7 mouse cellular contexts compared by ENCODE assay signal in the genomic region with DNA sequence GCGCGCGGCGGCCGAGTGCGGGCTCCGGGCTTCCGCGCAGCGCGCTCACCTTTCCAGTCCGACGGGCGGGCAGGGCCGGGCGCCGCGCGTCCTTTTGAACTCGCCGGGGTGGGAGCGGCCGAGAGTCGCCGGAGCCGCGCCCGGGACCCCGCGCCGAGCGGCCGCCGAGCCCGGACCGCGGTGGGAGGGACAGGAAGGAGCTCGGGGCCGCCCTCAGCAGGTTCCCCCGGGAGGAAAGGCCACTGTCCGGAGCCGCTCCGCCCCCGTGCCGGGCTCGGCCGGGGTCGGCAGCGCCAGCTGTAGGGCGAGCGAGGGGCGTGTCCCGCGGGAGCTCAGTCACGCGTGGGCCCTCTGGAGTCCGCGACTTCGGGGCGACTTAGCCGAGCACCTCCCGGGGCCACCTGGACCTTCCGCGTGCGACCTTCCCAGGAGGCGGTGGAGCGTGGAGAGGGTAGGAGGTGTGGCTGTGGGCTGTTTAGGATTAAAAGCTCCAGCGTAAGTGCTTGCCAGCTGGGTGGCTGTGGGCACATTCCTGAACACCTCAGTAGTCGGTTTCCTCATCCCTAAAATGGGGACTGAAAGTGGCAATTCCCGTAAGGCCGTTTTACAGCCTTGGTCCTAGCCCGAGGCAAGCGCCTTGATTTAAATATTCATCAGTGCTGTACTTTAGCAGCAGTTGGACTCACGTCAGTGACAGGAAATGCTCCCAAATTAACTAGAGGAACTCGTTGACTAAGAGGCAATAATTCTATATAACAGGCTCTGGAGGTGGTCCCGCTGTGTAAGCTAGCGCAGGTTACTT. TPM values are rescaled to one million over a fixed set of nuclear protein-coding genes. Genes with fewer than 3 reads are reported as not detected.
DNase-seq lines count a peak whose midpoint lies in the region; ATAC-seq and TF ChIP-seq lines count a peak whose summit lies in the region.

A gene (minus strand): TSS at position 241 of the 802 bp plus-strand sequence.

- H3K27me3 ChIP-seq in MEL (ENCODE audit: control insufficient read depth in 1 of 2, insufficient read depth in 2 of 2, low read length in 2 of 2) = 0 out of 4 replicates have a peak, but pooled peaks cover 0 to 2% of the 10 kb centered on the region in 2 experiments
- H3K27me3 ChIP-seq in heart, embryonic 10.5 days (ENCODE audit: insufficient read depth, poor library complexity, severe bottlenecking) = peaks cover 55% of the 10 kb centered on the region
- H3K27me3 ChIP-seq in lung, postnatal 0 days (replicated peaks; ENCODE audit: insufficient read depth, low read length) = no peaks in the 10 kb centered on the region
- no peaks in the 10 kb centered on the region for H3K27me3 ChIP-seq in small intestine, adult 2 months (ENCODE audit: control insufficient read depth, insufficient read depth, low read length)

- DNase-seq in MEL (ENCODE audit: low read depth, low spot score) = peak; percentile 65
- DNase-seq in heart, embryonic 10.5 days (ENCODE audit: low spot score) = no peak
- DNase-seq in kidney, adult 9 months = peak; percentile 90
- peak; percentile 71 for DNase-seq in lung, postnatal 0 days (ENCODE audit: low spot score)
- DNase-seq in left cerebral cortex, postnatal 25 days (ENCODE audit: low spot score in 2 of 2) = no peak

- no peak for TF ChIP-seq RAD21 in MEL (IDR thresholded peaks at IDR 0.05; ENCODE audit: low read depth, low read length)

- peak in 1 of 2 experiments; percentile 2; a peak in 1 of 4 replicates for TF ChIP-seq EP300 in MEL (IDR thresholded peaks at IDR 0.05; ENCODE audit: low read depth in 1 of 2, low read length in 2 of 2)
- no peak for TF ChIP-seq EP300 in lung, postnatal 0 days (IDR thresholded peaks at IDR 0.05)

- peak within 1 kb of the TSS; percentile 72 for H3K4me3 ChIP-seq in MEL (ENCODE audit: control insufficient read depth in 1 of 2, insufficient read depth in 1 of 2, low read depth in 2 of 2, low read length in 2 of 2)
- H3K4me3 ChIP-seq in brown adipose tissue, adult 24 weeks (ENCODE audit: insufficient read depth, low read depth, low read length) = peak within 1 kb of the TSS; percentile 91
- peak within 1 kb of the TSS; percentile 73 for H3K4me3 ChIP-seq in heart, embryonic 10.5 days
- peak within 1 kb of the TSS; percentile 67 for H3K4me3 ChIP-seq in lung, postnatal 0 days (ENCODE audit: low read depth, low read length)
- peak within 1 kb of the TSS; percentile 89 for H3K4me3 ChIP-seq in small intestine, adult 2 months (ENCODE audit: low read depth, low read length)

- no peaks in the 10 kb centered on the region; the same call in 1 of the 2 replicates for H3K79me2 ChIP-seq in MEL (ENCODE audit: control insufficient read depth, insufficient read depth, low read length, poor library complexity)

- H3K4me1 ChIP-seq in MEL (ENCODE audit: control insufficient read depth in 1 of 2, insufficient read depth in 2 of 2, low read length in 2 of 2) = peaks cover 3 to 26% of the 10 kb centered on the region in 2 experiments
- peaks cover 17% of the 10 kb centered on the region for H3K4me1 ChIP-seq in brown adipose tissue, adult 24 weeks (ENCODE audit: control insufficient read depth, insufficient read depth, insufficient read length, low read length)
- peaks cover 52% of the 10 kb centered on the region for H3K4me1 ChIP-seq in heart, embryonic 10.5 days
- peaks cover 3% of the 10 kb centered on the region; the same call in 1 of the 2 replicates for H3K4me1 ChIP-seq in lung, postnatal 0 days (ENCODE audit: insufficient read depth, low read depth, low read length)
- H3K4me1 ChIP-seq in small intestine, adult 2 months (ENCODE audit: control insufficient read depth, insufficient read depth, insufficient read length, low read length) = peaks cover 21% of the 10 kb centered on the region

- peak in 1 of 2 experiments; percentile 40; a peak in 1 of 4 replicates for TF ChIP-seq POLR2A in MEL (IDR thresholded peaks at IDR 0.05; ENCODE audit: control insufficient read depth in 1 of 2, insufficient read depth in 1 of 2, low read depth in 1 of 2, low read length in 2 of 2, poor library complexity in 1 of 2)
- no peak for TF ChIP-seq POLR2A in small intestine, adult 2 months (IDR thresholded peaks at IDR 0.05; ENCODE audit: low read depth, low read length)

- peak within 1 kb of the TSS; percentile 93 for H3K4me2 ChIP-seq in lung, postnatal 0 days (replicated peaks; ENCODE audit: low read depth, low read length)

- intact Hi-C loops in left cerebral cortex, postnatal 25 days (cut with DNase I) = loop anchor here (5.0 kb wide), 1 partner anchor 45 kb away; no protein-coding TSS in a partner anchor

- H3K9ac ChIP-seq in MEL (ENCODE audit: control insufficient read depth, low read depth, low read length, poor library complexity, severe bottlenecking) = peak within 1 kb of the TSS; percentile 71
- peak within 1 kb of the TSS; percentile 73 for H3K9ac ChIP-seq in lung, postnatal 0 days (replicated peaks; ENCODE audit: low read depth)

- H3K27ac ChIP-seq in MEL (ENCODE audit: control insufficient read depth, low read depth, low read length) = no peak within 1 kb of the TSS
- peak within 1 kb of the TSS; percentile 69 for H3K27ac ChIP-seq in brown adipose tissue, adult 24 weeks (replicated peaks; ENCODE audit: low read depth, low read length)
- peak within 1 kb of the TSS; percentile 82 for H3K27ac ChIP-seq in heart, embryonic 10.5 days
- peak within 1 kb of the TSS; percentile 77 for H3K27ac ChIP-seq in lung, postnatal 0 days (ENCODE audit: low read length)
- H3K27ac ChIP-seq in small intestine, adult 2 months (ENCODE audit: insufficient read depth, low read depth, low read length) = peak within 1 kb of the TSS; percentile 97

- H3K36me3 ChIP-seq in MEL (ENCODE audit: control insufficient read depth in 1 of 2, insufficient read depth in 2 of 2, low read length in 2 of 2) = peaks cover 3 to 9% of the 10 kb centered on the region in 2 experiments; a peak in 3 of 4 replicates
- H3K36me3 ChIP-seq in heart, embryonic 10.5 days = no peaks in the 10 kb centered on the region
- H3K36me3 ChIP-seq in lung, postnatal 0 days (ENCODE audit: insufficient read depth, low read length) = no peaks in the 10 kb centered on the region
- H3K36me3 ChIP-seq in small intestine, adult 2 months (ENCODE audit: control insufficient read depth, insufficient read depth, low read length) = no peaks in the 10 kb centered on the region

- WGBS in heart, embryonic 10.5 days = under 1% methylated on average over 77 of the region's 77 CpGs
- under 1% methylated on average over 37 of the region's 77 CpGs for WGBS in lung, postnatal 0 days
- WGBS in small intestine, adult 2 months = under 1% methylated on average over 77 of the region's 77 CpGs

- ATAC-seq in lung, postnatal 0 days = peak; percentile 82

- TF ChIP-seq CTCF in MEL (IDR thresholded peaks at IDR 0.05 in 2 of 3, conservative IDR thresholded peaks at IDR 0.05 in 1 of 3; ENCODE audit: control insufficient read depth in 1 of 3, insufficient read depth in 1 of 3, low read depth in 2 of 3, low read length in 3 of 3, poor library complexity in 1 of 3, severe bottlenecking in 1 of 3) = no peak
- peak; percentile 21; the same call in 1 of the 2 replicates for TF ChIP-seq CTCF in lung, postnatal 0 days (IDR thresholded peaks at IDR 0.05)
- TF ChIP-seq CTCF in small intestine, adult 2 months (IDR thresholded peaks at IDR 0.05; ENCODE audit: extremely low read depth, insufficient read length, insufficient replicate concordance, low read depth, low read length) = no peak

- H3K9me3 ChIP-seq in MEL (replicated peaks; ENCODE audit: insufficient read depth, low read length) = no peaks in the 10 kb centered on the region
- no peaks in the 10 kb centered on the region for H3K9me3 ChIP-seq in heart, embryonic 10.5 days
- H3K9me3 ChIP-seq in lung, postnatal 0 days (ENCODE audit: low read length) = no peaks in the 10 kb centered on the region

TF ChIP-seq in MEL, 35 proteins besides CTCF, POLR2A, EP300 and RAD21 (continues in another document):
- TF ChIP-seq MYC (IDR thresholded peaks at IDR 0.05; ENCODE audit: low read depth, low read length) = no peak
- TF ChIP-seq GATA1 (IDR thresholded peaks at IDR 0.05; ENCODE audit: low read depth, low read length) = no peak
- TF ChIP-seq NRF1 (IDR thresholded peaks at IDR 0.05; ENCODE audit: insufficient read depth, low read depth, low read length, poor library complexity, severe bottlenecking) = no peak
- no peak for TF ChIP-seq ZKSCAN1 (IDR thresholded peaks at IDR 0.05; ENCODE audit: low read depth, low read length)
- no peak for TF ChIP-seq TAL1 (IDR thresholded peaks at IDR 0.05; ENCODE audit: low read length)
- TF ChIP-seq USF1 (IDR thresholded peaks at IDR 0.05; ENCODE audit: low read depth, low read length) = no peak
- TF ChIP-seq MAZ (IDR thresholded peaks at IDR 0.05; ENCODE audit: low read depth, low read length) = peak; percentile 8; the same call in 1 of the 2 replicates
- TF ChIP-seq KAT2A (conservative IDR thresholded peaks at IDR 0.05; ENCODE audit: low read depth, low read length) = no peak
- TF ChIP-seq RCOR1 (IDR thresholded peaks at IDR 0.05; ENCODE audit: low read depth, low read length) = no peak
- no peak for TF ChIP-seq GABPA (IDR thresholded peaks at IDR 0.05; ENCODE audit: low read depth, low read length)
- no peak for TF ChIP-seq SMC3 (IDR thresholded peaks at IDR 0.05; ENCODE audit: low read depth, low read length)
- no peak for TF ChIP-seq ELF1 (IDR thresholded peaks at IDR 0.05; ENCODE audit: low read depth, low read length)
- no peak for TF ChIP-seq POLR2AphosphoS5 (IDR thresholded peaks at IDR 0.05; ENCODE audit: borderline replicate concordance, low read depth, low read length)
- TF ChIP-seq UBTF (IDR thresholded peaks at IDR 0.05; ENCODE audit: borderline replicate concordance, insufficient read depth, low read depth, low read length) = peak; percentile 85; the same call in 1 of the 2 replicates
- no peak for TF ChIP-seq POLR2AphosphoS2 (IDR thresholded peaks at IDR 0.05; ENCODE audit: low read length)
- no peak for TF ChIP-seq MEF2A (IDR thresholded peaks at IDR 0.05; ENCODE audit: extremely low read depth, insufficient replicate concordance, low read depth, low read length, poor library complexity, severe bottlenecking)
- no peak for TF ChIP-seq MAFK (IDR thresholded peaks at IDR 0.05; ENCODE audit: borderline replicate concordance, low read depth, low read length)
- TF ChIP-seq TBP (IDR thresholded peaks at IDR 0.05; ENCODE audit: low read depth, low read length) = no peak

RNA-seq across cellular contexts. Expression of the gene that starts here (rescaled TPM):
- total RNA-seq in MEL (2012; rRNA removed) = 1.6 and 2.6 TPM in 2 replicates
- polyA plus RNA-seq in MEL (2012; ENCODE audit: insufficient read depth in 1 of 2, insufficient read length in 2 of 2, low read depth in 1 of 2, low replicate concordance in 2 of 2, missing spikeins in 1 of 2) = 10 to 100 TPM in 1 of 2 experiments, not detected in 1; 22.6 TPM
- 25.6 and 29.4 TPM in 2 replicates for polyA plus RNA-seq in brown adipose tissue, adult 24 weeks (2012; ENCODE audit: insufficient read depth, insufficient read length, missing spikeins)
- 16.2 and 16.9 TPM in 2 replicates for polyA plus RNA-seq in heart, embryonic 10.5 days (2016; fragmentation: Nextera tagmentation; extraction: Ambion mirVana)
- 65.6 and 71.8 TPM in 2 replicates for polyA plus RNA-seq in lung, postnatal 0 days (2015; fragmentation: Nextera tagmentation; extraction: Ambion mirVana)
- polyA plus RNA-seq in small intestine, adult 2 months (2012; rRNA removed) = 154 and 384 TPM in 2 replicates
- 1 to 10 TPM; 1.6 to 2.2 TPM for total RNA-seq in left cerebral cortex, postnatal 25 days (2021)

Comparison
In these comparisons a context has a peak if more than half of its experiments do, and no peak if none do; other contexts are left out.
1. DNase-seq: peak in MEL (single experiment), kidney, adult 9 months (single experiment) and lung, postnatal 0 days (single experiment); none in heart, embryonic 10.5 days (single experiment) and left cerebral cortex, postnatal 25 days (0 of 2).
2. Peak in every context shown above with its lines, with median percentiles within 50 percentile points of each other: H3K4me3 ChIP-seq.